Mouse (Mus musculus) midbrain, embryonic 15.5 days (tissue): Measurements from ENCODE around the gene Pom121l2. TPM values are rescaled to one million over a fixed set of nuclear protein-coding genes. Genes with fewer than 3 reads are reported as not detected.

Experiments
- ATAC-seq: fragments of 200-750 bp; cut with Nextera tagmentation; replicated peaks from 2 replicates; pipeline ENCODE4 v1.8.0; 2017; ENCODE audit warnings: moderate TSS enrichment
- H3K27ac ChIP-seq: fragments of 300-500 bp; sonication (generic); 2 replicates; pipeline ENCODE4 v1.5.1; 2015; ENCODE audit warnings: mild to moderate bottlenecking, inconsistent platforms
- H3K27me3 ChIP-seq: fragments of 300-500 bp; sonication (generic); replicated peaks from 2 replicates; pipeline ENCODE4 v1.6.1; 2015; ENCODE audit warnings: inconsistent platforms
- H3K36me3 ChIP-seq: fragments of 300-500 bp; sonication (generic); replicated peaks from 2 replicates; pipeline ENCODE4 v1.6.1; 2015; ENCODE audit warnings: inconsistent platforms
- H3K4me1 ChIP-seq: fragments of 300-500 bp; sonication (generic); 2 replicates; pipeline ENCODE4 v1.6.1; 2015; ENCODE audit warnings: inconsistent platforms
- H3K4me2 ChIP-seq: fragments of 300-500 bp; sonication (generic); 2 replicates; pipeline ENCODE4 v1.6.1; 2015; ENCODE audit warnings: inconsistent platforms, mild to moderate bottlenecking, moderate library complexity
- H3K4me3 ChIP-seq: fragments of 300-500 bp; sonication (generic); 2 replicates; pipeline ENCODE4 v1.5.1; 2015; ENCODE audit warnings: mild to moderate bottlenecking, inconsistent platforms
- H3K9ac ChIP-seq: fragments of 300-500 bp; sonication (generic); 2 replicates; pipeline ENCODE4 v1.6.1; 2015; ENCODE audit warnings: mild to moderate bottlenecking, inconsistent platforms
- H3K9me3 ChIP-seq: fragments of 300-500 bp; sonication (generic); 2 replicates; pipeline ENCODE4 v1.6.1; 2016; ENCODE audit warnings: inconsistent platforms
- whole genome bisulfite sequencing: fragments of 180-500 bp; shearing (Covaris S2); methylation state at CpG from one replicate; pipeline ENCODE4 v1.1.7; 2015; ENCODE audit warnings: mixed read lengths; 5-methylcytosine and 5-hydroxymethylcytosine counted together
- polyA plus RNA-seq: library from polyadenylated mRNA; unstranded; fragments of >200 nt; fragmentation: Nextera tagmentation; extraction: Ambion mirVana; gene quantifications from 2 replicates; pipeline ENCODE4 v1.2.1, GENCODE M21; 2015

The Pom121l2 gene
- polyA plus RNA-seq, 1 experiment from 2014 or later: not detected

DNA sequence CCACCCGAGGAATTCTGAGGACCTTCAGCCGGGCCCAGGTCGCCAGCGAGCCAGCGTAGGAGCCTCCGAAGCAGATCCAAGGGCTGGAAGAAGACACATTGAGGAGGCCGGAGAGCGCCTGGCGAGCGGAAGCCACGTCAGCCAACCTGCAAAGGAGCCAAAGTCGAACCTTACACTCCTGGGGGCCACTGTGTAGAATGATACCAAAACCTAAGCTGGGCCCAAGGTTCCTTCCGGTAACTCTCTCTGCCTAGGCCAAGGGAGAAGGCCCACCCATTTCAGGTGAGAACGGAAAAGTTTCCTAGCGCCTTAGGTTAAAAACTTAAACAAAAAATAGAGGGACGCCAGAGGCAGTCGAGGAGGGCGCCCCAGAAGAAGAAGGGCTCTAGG is 26.1 kb downstream of the Pom121l2 start:
- 3% methylated on average over 18 of the region's 18 CpGs for WGBS
- Histone ChIP-seq H3K9ac (no peak overlapping the region), H3K36me3 (no peaks in the 10 kb centered on the region), H3K4me1 (peaks cover 19% of the 10 kb centered on the region), H3K27me3 (peaks cover 94% of the 10 kb centered on the region), H3K4me2 (peak overlapping the region; percentile 75), H3K27ac (no peak overlapping the region), H3K4me3 (peak overlapping the region; percentile 39), H3K9me3 (no peaks in the 10 kb centered on the region)
- no peak for ATAC-seq

DNA sequence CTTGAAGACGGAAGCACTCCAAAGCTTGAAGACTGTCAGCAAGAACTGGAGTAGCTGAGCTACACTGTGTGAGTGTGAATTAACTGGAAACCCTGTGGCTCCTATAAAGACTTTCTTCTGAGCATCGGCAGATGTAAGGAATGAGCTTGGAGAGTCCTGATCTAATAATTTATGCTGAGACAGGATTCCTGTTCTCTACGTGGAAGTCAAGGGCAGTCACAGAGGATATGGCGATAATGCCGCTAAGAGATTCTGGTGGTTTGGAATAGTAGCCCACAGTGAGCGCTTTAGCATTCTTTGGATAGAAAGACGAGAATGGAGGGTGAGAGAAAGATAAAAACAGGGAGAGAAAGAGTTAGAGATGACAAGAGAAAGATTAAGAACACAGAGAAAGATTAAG is 26.9 kb downstream of the Pom121l2 start:
- H3K27ac ChIP-seq: no peak overlapping the region
- no peak overlapping the region for H3K4me2 ChIP-seq
- peaks cover 19% of the 10 kb centered on the region for H3K4me1 ChIP-seq
- no peak overlapping the region for H3K9ac ChIP-seq
- H3K27me3 ChIP-seq: peaks cover 94% of the 10 kb centered on the region
- H3K9me3 ChIP-seq: no peaks in the 10 kb centered on the region
- 43% methylated on average over 7 of the region's 7 CpGs for WGBS
- no peak for ATAC-seq
- no peak overlapping the region for H3K4me3 ChIP-seq
- no peaks in the 10 kb centered on the region for H3K36me3 ChIP-seq

DNA sequence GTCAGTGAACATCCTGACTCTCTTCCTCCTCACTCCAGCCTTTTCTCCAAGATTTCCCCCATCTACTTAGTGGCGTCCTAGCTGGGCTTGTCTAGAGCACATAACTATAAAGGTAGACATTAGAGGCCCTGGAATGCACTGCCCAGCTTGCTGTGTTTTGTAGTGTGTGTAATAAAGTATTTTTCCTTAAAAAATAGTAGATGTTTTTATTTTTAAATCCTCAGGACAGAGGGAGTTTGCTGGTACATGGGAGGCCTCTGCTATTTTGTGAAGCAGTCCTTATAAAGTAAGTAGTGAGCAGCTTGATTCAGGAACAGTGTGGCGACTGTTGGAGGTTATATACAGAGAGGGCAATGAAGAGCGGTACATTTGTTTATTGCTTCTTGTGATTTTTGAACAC is 27.7 kb downstream of the Pom121l2 start:
- peaks cover 19% of the 10 kb centered on the region for H3K4me1 ChIP-seq
- peaks cover 91% of the 10 kb centered on the region for H3K27me3 ChIP-seq
- H3K4me3 ChIP-seq: no peak overlapping the region
- no peak overlapping the region for H3K4me2 ChIP-seq
- ATAC-seq: no peak
- no peaks in the 10 kb centered on the region for H3K9me3 ChIP-seq
- H3K9ac ChIP-seq: no peak overlapping the region
- 77% methylated on average over 3 of the region's 3 CpGs for WGBS
- no peak overlapping the region for H3K27ac ChIP-seq
- no peaks in the 10 kb centered on the region for H3K36me3 ChIP-seq

DNA sequence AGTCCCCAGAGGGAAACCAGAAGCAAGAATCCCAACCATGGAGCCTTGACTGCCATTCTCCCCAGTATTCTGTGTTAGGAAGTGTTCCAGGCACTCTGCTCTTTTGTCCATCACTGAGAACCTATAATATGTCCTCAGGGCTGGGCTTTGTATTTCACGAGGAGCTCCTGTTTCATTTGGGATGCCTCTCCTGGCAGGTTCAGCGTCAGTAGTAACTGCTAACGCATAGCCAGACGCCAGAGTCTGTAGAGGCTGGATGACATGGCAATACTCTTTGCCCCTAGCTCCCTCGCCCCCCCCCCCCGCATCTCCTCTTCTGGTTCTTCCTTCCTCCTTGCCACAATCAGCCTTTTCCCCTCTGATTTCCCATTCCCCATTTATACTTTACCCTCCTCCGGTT is 28.6 kb downstream of the Pom121l2 start, which contains the start of gene Prss16:
Gene Prss16 (minus strand): TSS at position 101 of the 400 bp plus-strand sequence.
- Histone ChIP-seq H3K4me1 (peaks cover 23% of the 10 kb centered on the region), H3K4me2 (no peak within 1 kb of the TSS), H3K9me3 (no peaks in the 10 kb centered on the region), H3K9ac (no peak within 1 kb of the TSS), H3K27me3 (peaks cover 90% of the 10 kb centered on the region), H3K36me3 (no peaks in the 10 kb centered on the region), H3K27ac (no peak within 1 kb of the TSS), H3K4me3 (no peak within 1 kb of the TSS)
- no peak for ATAC-seq
- WGBS: 35% methylated on average over 6 of the region's 7 CpGs

DNA sequence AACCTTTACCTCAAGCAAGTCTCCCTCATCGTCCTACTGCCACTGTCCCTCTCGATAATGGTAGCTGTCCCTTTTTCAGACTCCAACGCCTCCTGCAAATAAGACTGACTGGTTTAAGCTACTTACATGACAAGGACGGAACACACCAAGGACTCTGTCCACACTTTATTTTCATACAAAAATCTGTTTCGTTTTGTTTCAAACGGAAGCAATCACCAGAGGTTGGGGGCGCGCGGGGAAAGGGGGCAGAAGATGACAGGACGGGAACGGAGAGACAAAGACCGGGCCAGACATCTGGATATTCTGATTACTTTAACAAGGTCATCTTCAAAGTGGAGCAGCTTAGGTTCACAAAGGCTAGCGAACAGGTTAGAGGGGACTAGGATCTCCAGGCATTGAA is 32.7 kb downstream of the Pom121l2 start:
- ATAC-seq: no peak
- Histone ChIP-seq H3K9ac (no peak overlapping the region), H3K4me1 (peaks cover 4% of the 10 kb centered on the region; the same call in 1 of the 2 replicates), H3K27ac (no peak overlapping the region), H3K9me3 (0 out of 2 replicates have a peak, but pooled peaks cover 4% of the 10 kb centered on the region), H3K27me3 (peaks cover 83% of the 10 kb centered on the region), H3K4me3 (no peak overlapping the region), H3K36me3 (no peaks in the 10 kb centered on the region), H3K4me2 (no peak overlapping the region)
- 18% methylated on average over 13 of the region's 13 CpGs for WGBS

DNA sequence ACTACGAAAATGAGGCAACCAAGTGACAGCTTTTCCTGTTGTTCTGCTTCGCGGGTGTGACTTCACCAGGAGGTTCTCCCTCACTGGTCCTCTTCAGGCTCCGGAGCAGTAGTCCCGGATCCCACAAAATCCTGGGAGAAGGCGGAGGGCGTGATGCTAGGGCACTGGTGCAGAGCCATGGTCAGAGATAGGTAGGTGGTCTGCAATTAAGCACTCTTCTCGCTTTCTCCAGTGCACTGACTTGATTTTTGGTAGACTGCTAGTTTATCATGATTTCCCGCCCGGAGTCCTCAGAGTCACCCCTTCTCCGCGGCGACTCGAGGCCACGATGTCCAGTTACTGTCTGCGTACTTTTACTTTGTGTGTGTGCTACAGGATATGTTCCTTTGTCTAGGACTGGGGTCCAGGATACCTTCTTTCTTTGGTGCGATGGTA is 33.4 kb downstream of the Pom121l2 start:
- Histone ChIP-seq H3K4me3 (no peak overlapping the region), H3K4me2 (no peak overlapping the region), H3K27me3 (peaks cover 83% of the 10 kb centered on the region), H3K27ac (no peak overlapping the region), H3K36me3 (no peaks in the 10 kb centered on the region), H3K9me3 (0 out of 2 replicates have a peak, but pooled peaks cover 4% of the 10 kb centered on the region), H3K4me1 (peaks cover 4% of the 10 kb centered on the region; the same call in 1 of the 2 replicates), H3K9ac (no peak overlapping the region)
- 11% methylated on average over 17 of the region's 17 CpGs for WGBS
- ATAC-seq: no peak

DNA sequence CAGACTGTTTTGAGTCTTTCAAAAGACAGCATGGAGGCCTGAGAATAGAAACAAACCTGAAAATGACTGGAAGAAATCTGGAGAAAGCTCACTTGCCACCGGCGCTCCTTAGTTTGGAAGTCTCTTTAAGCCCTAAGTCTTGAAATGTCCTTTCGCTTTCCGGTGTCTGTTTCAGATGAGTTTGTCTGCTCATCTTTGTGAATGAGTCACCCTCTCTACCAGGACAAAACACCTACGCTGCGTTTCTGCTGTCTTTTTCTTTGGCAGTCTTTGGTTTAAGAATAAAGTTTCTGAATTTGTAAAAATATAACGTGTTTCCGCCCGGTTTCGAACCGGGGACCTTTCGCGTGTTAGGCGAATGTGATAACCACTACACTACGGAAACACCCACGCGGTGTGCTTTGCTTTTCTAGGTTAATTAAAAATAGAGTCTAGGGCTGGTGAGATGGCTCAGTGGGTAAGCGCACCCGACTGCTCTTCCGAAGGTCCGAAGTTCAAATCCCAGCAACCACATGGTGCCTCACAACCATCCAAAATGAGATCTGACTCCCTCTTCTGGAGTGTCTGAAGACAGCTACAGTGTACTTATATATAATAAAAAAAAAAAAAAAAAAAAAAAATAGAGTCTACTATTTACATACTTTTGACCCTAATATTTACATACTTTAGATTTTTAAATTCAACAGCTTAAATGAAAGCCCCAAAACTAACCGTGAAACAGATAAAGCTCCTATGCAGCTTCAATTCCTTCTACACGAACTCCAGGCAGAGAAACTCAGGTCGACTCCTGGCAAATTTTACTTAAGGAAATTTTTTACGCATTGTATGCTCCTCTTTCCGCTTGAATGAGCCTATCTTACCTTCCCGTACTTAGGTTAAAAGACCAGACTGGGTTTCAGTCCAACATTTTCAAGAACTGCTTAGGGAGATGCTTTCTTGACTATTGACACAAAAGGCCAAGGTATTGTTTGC is 34.8 kb downstream of the Pom121l2 start:
- WGBS: 14% methylated on average over 27 of the region's 27 CpGs
- H3K27ac ChIP-seq: no peak overlapping the region
- H3K27me3 ChIP-seq: peaks cover 77% of the 10 kb centered on the region
- no peak overlapping the region for H3K4me2 ChIP-seq
- ATAC-seq: no peak
- 0 out of 2 replicates have a peak, but pooled peaks cover 4% of the 10 kb centered on the region for H3K9me3 ChIP-seq
- H3K36me3 ChIP-seq: no peaks in the 10 kb centered on the region
- H3K4me3 ChIP-seq: no peak overlapping the region
- H3K4me1 ChIP-seq: peaks cover 14% of the 10 kb centered on the region
- no peak overlapping the region for H3K9ac ChIP-seq

DNA sequence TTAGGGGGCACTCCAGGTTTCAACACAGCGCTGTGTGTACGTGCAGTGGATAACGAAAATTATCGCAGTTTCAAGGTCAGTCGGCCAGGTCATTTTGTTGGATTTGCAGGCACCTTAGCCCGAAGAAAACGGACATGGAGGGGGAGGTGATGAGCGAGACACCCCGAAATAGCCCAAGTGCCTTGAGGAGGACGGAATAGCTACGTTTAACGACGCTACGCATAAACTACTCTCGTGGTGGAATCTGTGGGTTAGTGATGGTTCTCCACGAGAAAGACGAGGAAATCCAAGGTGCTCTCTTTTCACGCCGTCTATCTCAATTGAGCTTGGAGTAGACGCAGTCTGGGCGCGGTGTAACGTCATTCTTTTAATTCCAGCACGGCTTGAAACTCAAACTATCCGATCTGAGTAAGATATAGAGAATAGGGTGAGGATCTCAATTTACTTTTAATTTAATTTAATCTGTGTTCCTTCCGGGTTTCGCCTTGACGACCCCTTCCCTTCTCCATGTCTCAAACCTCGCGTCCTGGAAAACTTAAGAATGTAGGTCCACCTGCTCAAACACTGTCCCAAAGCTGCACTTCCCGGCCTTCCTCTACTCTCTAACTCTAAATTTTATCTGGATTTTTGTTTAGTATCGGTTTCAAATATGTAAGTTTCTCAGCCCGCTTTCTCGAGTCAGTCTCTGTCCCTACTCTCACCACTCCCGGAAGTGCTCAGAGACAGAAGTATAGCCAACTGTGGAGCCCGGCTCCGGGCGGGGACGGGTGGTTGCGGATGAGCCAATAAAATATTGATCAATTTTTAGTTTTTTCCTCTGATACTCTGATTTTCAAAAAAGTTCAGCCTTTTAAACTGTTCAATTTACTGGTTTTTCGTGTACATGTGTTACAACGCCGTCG is 39.2 kb downstream of the Pom121l2 start:
- no peaks in the 10 kb centered on the region for H3K36me3 ChIP-seq
- H3K4me1 ChIP-seq: peaks cover 21% of the 10 kb centered on the region
- peaks cover 55% of the 10 kb centered on the region for H3K27me3 ChIP-seq
- no peak overlapping the region for H3K27ac ChIP-seq
- H3K9me3 ChIP-seq: 0 out of 2 replicates have a peak, but pooled peaks cover 3% of the 10 kb centered on the region
- no peak overlapping the region for H3K9ac ChIP-seq
- under 1% methylated on average over 44 of the region's 44 CpGs for WGBS
- H3K4me3 ChIP-seq: peak overlapping the region; percentile 35
- no peak for ATAC-seq
- peak overlapping the region; percentile 50 for H3K4me2 ChIP-seq

DNA sequence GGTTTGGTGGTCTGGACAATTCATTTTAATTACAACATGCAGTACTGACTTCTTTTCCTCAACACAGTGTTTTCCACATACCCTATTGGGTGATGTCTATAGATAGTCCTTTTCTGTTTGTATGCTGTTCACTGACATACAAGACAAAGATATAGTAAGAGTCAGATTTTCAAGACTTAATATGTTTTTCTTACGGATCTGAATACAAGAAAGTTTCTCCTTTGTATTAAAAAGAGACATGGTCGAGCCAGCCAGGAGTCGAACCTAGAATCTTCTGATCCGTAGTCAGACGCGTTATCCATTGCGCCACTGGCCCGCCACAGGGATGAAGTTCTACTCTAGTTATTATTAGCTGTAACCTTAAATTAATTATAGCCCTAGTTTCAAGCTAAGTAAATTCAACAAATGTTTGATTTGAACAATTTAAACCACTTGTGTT is 39.9 kb downstream of the Pom121l2 start:
- no peaks in the 10 kb centered on the region for H3K36me3 ChIP-seq
- ATAC-seq: peak; percentile 41; the same call in 1 of the 2 replicates
- H3K9ac ChIP-seq: no peak overlapping the region
- 0% methylated on average over 8 of the region's 8 CpGs for WGBS
- H3K4me2 ChIP-seq: peak overlapping the region; percentile 50
- H3K27ac ChIP-seq: no peak overlapping the region
- H3K27me3 ChIP-seq: peaks cover 49% of the 10 kb centered on the region
- peak overlapping the region; percentile 35 for H3K4me3 ChIP-seq
- H3K9me3 ChIP-seq: no peaks in the 10 kb centered on the region
- peaks cover 24% of the 10 kb centered on the region for H3K4me1 ChIP-seq

DNA sequence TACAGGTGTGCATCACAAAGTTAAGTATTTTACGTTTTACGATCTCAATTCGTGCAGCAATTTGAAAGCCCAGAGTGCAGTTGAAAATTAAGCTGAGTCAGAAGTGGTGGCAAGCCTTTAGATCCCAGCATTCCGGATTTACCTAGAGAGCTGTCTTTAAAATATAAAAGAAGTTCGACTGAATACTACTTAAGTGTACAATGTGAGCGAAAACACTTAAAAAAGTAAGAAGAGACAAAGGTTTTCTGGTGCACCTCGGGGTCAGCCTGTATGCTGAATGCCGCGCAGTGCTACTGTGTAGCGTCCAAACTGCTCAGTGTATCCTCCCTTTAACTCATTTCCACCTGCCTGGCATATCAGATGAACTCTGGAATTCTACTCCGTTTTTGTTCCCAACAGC is 40.6 kb downstream of the Pom121l2 start:
- no peak overlapping the region for H3K27ac ChIP-seq
- no peaks in the 10 kb centered on the region for H3K9me3 ChIP-seq
- peak overlapping the region; percentile 35 for H3K4me3 ChIP-seq
- peaks cover 27% of the 10 kb centered on the region for H3K4me1 ChIP-seq
- peaks cover 43% of the 10 kb centered on the region for H3K27me3 ChIP-seq
- peak overlapping the region; percentile 50 for H3K4me2 ChIP-seq
- WGBS: under 1% methylated on average over 11 of the region's 11 CpGs
- ATAC-seq: no peak
- no peak overlapping the region for H3K9ac ChIP-seq
- H3K36me3 ChIP-seq: no peaks in the 10 kb centered on the region

DNA sequence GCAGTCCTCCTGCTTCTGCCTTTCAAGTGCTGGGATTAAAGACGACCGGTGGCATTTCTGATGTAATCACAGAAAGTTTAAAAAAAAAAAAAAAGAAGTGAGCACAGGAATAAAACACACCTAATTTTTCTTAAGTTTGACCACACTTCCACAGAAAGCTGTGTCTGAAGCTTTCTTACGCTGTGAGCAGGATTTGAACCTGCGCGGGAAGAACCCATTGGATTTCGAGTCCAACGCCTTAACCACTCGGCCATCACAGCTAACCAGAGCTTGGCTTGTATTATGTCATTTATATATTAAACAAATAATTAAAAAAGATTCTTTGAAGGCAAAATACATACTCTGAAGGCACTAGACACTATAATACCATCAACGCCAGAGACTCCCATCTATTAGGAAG is 41.2 kb downstream of the Pom121l2 start:
- Histone ChIP-seq H3K9me3 (no peaks in the 10 kb centered on the region), H3K4me1 (peaks cover 29% of the 10 kb centered on the region), H3K27me3 (peaks cover 38% of the 10 kb centered on the region), H3K27ac (no peak overlapping the region), H3K4me2 (peak overlapping the region; percentile 50), H3K9ac (no peak overlapping the region), H3K36me3 (no peaks in the 10 kb centered on the region), H3K4me3 (peak overlapping the region; percentile 35)
- ATAC-seq: peak; percentile 53; the same call in 1 of the 2 replicates
- 1% methylated on average over 9 of the region's 9 CpGs for WGBS
